Mouse (Mus musculus) embryonic facial prominence, embryonic 11.5 days (tissue): ENCODE measurements around the gene Actn4. TPM values are rescaled to one million over a fixed set of nuclear protein-coding genes. Genes with fewer than 3 reads are reported as not detected.
"Not testable (repeated sequence)": the region's sequence is repeated elsewhere in the genome, so short reads cannot be mapped to it uniquely, and the experiment has no call there.

Source experiments
- ATAC-seq: fragments of 200-750 bp; cut with Nextera tagmentation; replicated peaks from 2 replicates; pipeline ENCODE4 v1.8.0; 2017; ENCODE audit warnings: low read depth; ENCODE audit not compliant: insufficient number of reproducible peaks, low FRiP score, low TSS enrichment
- DNase-seq: peaks from one replicate; pipeline ENCODE4 v3.0.0-alpha.2; 2015; ENCODE audit warnings: low spot score
- H3K27ac ChIP-seq: fragments of 300-500 bp; sonication (generic); replicated peaks from 2 replicates; pipeline ENCODE4 v1.5.1; 2014; ENCODE audit warnings: mild to moderate bottlenecking, low read depth, low read length, control low read depth
- H3K27me3 ChIP-seq: fragments of 300-500 bp; sonication (generic); 2 replicates; pipeline ENCODE4 v1.6.1; 2014; ENCODE audit warnings: mild to moderate bottlenecking, low read length, moderate library complexity, mixed read lengths; ENCODE audit not compliant: control insufficient read depth, insufficient read depth
- H3K36me3 ChIP-seq: fragments of 300-500 bp; sonication (generic); replicated peaks from 2 replicates; pipeline ENCODE4 v1.6.1; 2014; ENCODE audit warnings: low read depth, mild to moderate bottlenecking, low read length, moderate library complexity, mixed read lengths; ENCODE audit not compliant: control insufficient read depth, insufficient read depth
- H3K4me1 ChIP-seq: fragments of 300-500 bp; sonication (generic); 2 replicates; pipeline ENCODE4 v1.6.1; 2014; ENCODE audit warnings: low read length, mixed read lengths; ENCODE audit not compliant: control insufficient read depth, insufficient read depth
- H3K4me2 ChIP-seq: fragments of 300-500 bp; sonication (generic); 2 replicates; pipeline ENCODE4 v1.6.1; 2014; ENCODE audit warnings: low read depth, mild to moderate bottlenecking, control low read depth, low read length, moderate library complexity
- H3K4me3 ChIP-seq: fragments of 300-500 bp; sonication (generic); 2 replicates; pipeline ENCODE4 v1.5.1; 2014; ENCODE audit warnings: low read depth, low read length, control low read depth
- H3K9ac ChIP-seq: fragments of 300-500 bp; sonication (generic); replicated peaks from 2 replicates; pipeline ENCODE4 v1.6.1; 2014; ENCODE audit warnings: mild to moderate bottlenecking, control low read depth, low read length
- H3K9me3 ChIP-seq: fragments of 300-500 bp; sonication (generic); replicated peaks from 2 replicates; pipeline ENCODE4 v1.6.1; 2016; ENCODE audit warnings: mild to moderate bottlenecking, low read length, inconsistent platforms, mixed read lengths; ENCODE audit not compliant: control insufficient read depth
- WGBS: fragments of 180-500 bp; shearing (Covaris S2); extraction: QIAGEN DNeasy Blood & Tissue Kit; methylation state at CpG from one replicate; pipeline ENCODE4 v1.1.7; 2014; 5-methylcytosine and 5-hydroxymethylcytosine counted together
- polyA plus RNA-seq: library from polyadenylated mRNA; unstranded; fragments of >200 nt; fragmentation: Nextera tagmentation; extraction: Ambion mirVana; gene quantifications from 2 replicates; pipeline ENCODE4 v1.2.1, GENCODE M21; 2014

Gene Actn4
- polyA plus RNA-seq, 1 experiment from 2014 or later, result 190 TPM

DNA sequence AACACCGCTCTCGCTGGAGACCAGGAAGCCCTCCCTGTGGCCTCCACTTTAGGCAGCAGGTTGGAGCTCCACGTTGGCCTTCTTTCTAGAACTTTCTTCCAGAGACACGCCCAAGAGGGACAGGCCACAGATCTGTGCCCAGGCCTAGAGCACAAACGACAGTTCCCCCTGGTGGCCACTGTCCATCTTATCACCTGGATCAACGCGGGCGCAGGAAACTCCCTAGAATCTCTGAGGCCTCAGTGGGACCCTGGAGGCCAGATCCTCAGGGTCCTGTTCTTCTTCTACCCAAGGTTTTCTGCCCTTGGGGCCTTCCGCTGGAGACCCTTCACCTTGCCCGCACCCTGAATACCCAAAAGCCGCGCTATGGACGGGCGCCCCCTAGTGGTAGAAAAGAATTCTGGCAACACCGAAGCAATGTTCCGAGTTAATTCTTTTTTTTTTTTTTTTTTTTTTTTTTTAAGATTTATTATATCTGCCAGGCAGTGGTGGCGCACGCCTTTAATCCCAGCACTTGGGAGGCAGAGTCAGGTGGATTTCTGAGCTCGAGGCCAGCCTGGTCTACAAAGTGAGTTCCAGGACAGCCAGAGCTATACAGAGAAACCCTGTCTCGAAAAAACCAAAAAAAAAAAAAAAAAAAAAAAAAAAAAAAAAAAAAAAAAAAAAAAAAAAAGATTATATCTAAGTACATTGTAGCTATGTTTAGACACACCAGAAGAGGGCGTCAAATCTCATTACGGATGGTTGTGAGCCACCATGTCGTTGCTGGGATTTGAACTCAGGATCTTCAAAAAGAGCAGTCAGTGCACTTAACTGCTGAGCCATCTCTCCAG lies 94.4 kb downstream of the Actn4 start:
- not testable (repeated sequence) for H3K9ac ChIP-seq, H3K27ac ChIP-seq, H3K4me1 ChIP-seq, H3K36me3 ChIP-seq, H3K4me2 ChIP-seq, H3K4me3 ChIP-seq, H3K9me3 ChIP-seq, H3K27me3 ChIP-seq, ATAC-seq
- WGBS, result 28% methylated on average over 23 of the region's 23 CpGs
- DNase-seq, result peak; percentile 77

GRCm38 (mm10) chr7:28866769-28867507 lies 95.2 kb downstream of the Actn4 start:
- no peak overlapping the region for H3K27ac ChIP-seq
- no peak overlapping the region for H3K4me3 ChIP-seq

GRCm38 (mm10) chr7:28865481-28866300 lies 96.4 kb downstream of the Actn4 start:
- 44% methylated on average over 33 of the region's 33 CpGs for WGBS

More at GRCm38 (mm10) chr7:28866769-28867507, 95.2 kb downstream of the Actn4 start:
- 90% methylated on average over 28 of the region's 28 CpGs for WGBS
- Histone ChIP-seq H3K4me1 (no peaks in the 10 kb centered on the region), H3K36me3 (no peaks in the 10 kb centered on the region), H3K27me3 (no peaks in the 10 kb centered on the region), H3K9me3 (no peaks in the 10 kb centered on the region), H3K9ac (no peak overlapping the region), H3K4me2 (no peak overlapping the region)
- DNase-seq (no peak), ATAC-seq (no peak)

GRCm38 (mm10) chr7:28864288-28864750 lies 97.8 kb downstream of the Actn4 start:
- DNase-seq, result no peak
- no peak for ATAC-seq
- H3K4me2 ChIP-seq, result no peak overlapping the region
- peaks cover 3% of the 10 kb centered on the region for H3K9me3 ChIP-seq
- no peak overlapping the region for H3K4me3 ChIP-seq
- H3K36me3 ChIP-seq, result no peaks in the 10 kb centered on the region
- WGBS, result 53% methylated on average over 9 of the region's 9 CpGs
- no peaks in the 10 kb centered on the region for H3K4me1 ChIP-seq
- H3K27ac ChIP-seq, result no peak overlapping the region
- H3K27me3 ChIP-seq, result no peaks in the 10 kb centered on the region
- H3K9ac ChIP-seq, result no peak overlapping the region

More at GRCm38 (mm10) chr7:28865481-28866300, 96.4 kb downstream of the Actn4 start:
- Histone ChIP-seq H3K9ac (peak overlapping the region; percentile 26; the same call in 1 of the 2 replicates), H3K4me1 (no peaks in the 10 kb centered on the region), H3K27ac (no peak overlapping the region), H3K36me3 (no peaks in the 10 kb centered on the region), H3K4me3 (no peak overlapping the region), H3K27me3 (no peaks in the 10 kb centered on the region), H3K9me3 (peaks cover 3% of the 10 kb centered on the region), H3K4me2 (peak overlapping the region; percentile 39)
- ATAC-seq, result peak; percentile 75; the same call in 1 of the 2 replicates
- peak; percentile 75 for DNase-seq

DNA sequence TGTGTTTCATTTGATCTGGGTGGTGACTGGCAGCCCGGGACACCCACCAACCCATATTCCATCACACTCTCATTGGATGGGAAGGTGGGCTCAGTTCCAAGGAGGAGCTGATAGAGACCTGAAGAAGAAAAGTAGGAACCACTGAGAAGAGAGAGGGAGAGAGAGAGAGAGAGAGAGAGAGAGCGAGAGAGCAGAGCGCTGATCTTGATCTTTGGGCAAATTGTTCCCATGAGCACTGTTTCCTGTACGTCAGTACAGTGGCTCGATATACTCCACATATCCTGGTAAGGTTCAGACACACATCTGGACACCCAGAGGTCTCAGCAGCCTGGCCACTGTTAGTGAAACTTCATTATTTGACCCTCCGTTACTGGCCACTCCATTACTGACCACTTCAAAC lies 98.6 kb downstream of the Actn4 start, which contains the start of gene Lgals7:
Lgals7 (plus strand) TSS at position 314 of the 400 bp plus-strand sequence.
- Histone ChIP-seq H3K27me3 (no peaks in the 10 kb centered on the region), H3K9me3 (peaks cover 3% of the 10 kb centered on the region), H3K27ac (no peak within 1 kb of the TSS), H3K36me3 (no peaks in the 10 kb centered on the region), H3K9ac (no peak within 1 kb of the TSS), H3K4me2 (no peak within 1 kb of the TSS), H3K4me1 (no peaks in the 10 kb centered on the region), H3K4me3 (no peak within 1 kb of the TSS)
- no peak for DNase-seq
- 83% methylated on average over 6 of the region's 6 CpGs for WGBS
- ATAC-seq, result no peak

GRCm38 (mm10) chr7:28862817-28863499 lies 99.2 kb downstream of the Actn4 start:
- DNase-seq (no peak), ATAC-seq (no peak)
- Histone ChIP-seq H3K27me3 (no peaks in the 10 kb centered on the region), H3K4me2 (no peak overlapping the region), H3K4me1 (no peaks in the 10 kb centered on the region), H3K9me3 (peaks cover 3% of the 10 kb centered on the region), H3K9ac (no peak overlapping the region), H3K4me3 (no peak overlapping the region), H3K36me3 (no peaks in the 10 kb centered on the region), H3K27ac (no peak overlapping the region)
- whole genome bisulfite sequencing, result 77% methylated on average over 15 of the region's 15 CpGs

- Histone ChIP-seq H3K4me3 (no peak overlapping the region), H3K4me2 (no peak overlapping the region), H3K4me1 (no peaks in the 10 kb centered on the region), H3K9ac (no peak overlapping the region), H3K27me3 (no peaks in the 10 kb centered on the region), H3K36me3 (no peaks in the 10 kb centered on the region), H3K9me3 (peaks cover 3% of the 10 kb centered on the region), H3K27ac (no peak overlapping the region)
- no peak for DNase-seq
- WGBS, result 86% methylated on average over 6 of the region's 6 CpGs
- no peak for ATAC-seq
Measured at GRCm38 (mm10) chr7:28860898-28861297, 101.2 kb downstream of the Actn4 start.
